Mouse (Mus musculus) mature B cell (primary cell): Measurements from ENCODE around the gene Ythdf1.

ENCODE experiments used
- in situ Hi-C: fragments of 300-500 bp; cut with MboI; formaldehyde crosslinking; loops from 2 replicates; pipeline ENCODE4 v1.14.3; 2019

Ythdf1 gene

DNA sequence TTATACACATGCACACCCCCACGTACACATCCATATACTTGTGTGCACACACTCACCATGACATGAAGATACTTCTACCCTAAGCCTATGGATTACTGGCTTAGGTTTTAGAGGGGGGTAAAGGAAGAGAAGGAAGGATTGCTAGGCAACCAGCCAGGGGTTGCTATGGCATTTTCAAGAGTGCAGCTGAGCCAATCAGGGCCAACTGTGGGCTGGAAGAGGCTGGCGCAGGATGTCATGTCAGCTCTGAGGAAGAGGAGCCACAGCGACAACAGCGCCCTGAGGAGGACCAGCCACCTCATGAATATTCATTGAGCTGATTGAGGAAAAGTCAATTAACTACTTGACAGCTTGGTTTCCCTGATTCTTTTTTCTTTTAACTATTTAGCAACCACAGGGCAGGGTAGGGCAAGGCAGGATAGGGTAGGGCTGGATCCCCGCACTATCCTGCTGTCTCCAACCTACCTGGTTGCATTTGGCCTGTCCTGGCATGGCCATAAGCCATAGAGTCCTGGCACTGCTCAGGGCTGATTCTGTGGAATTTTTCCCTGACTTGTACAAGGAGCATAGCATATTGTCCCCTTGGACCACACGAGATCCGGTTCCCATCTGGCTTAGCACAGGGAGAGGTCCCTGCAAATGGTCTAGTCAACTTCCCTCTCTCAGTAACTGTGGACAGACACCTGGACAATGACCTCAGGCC is 41.2 kb downstream of the Ythdf1 start:
- in situ Hi-C loops, result no loop called here

GRCm38 (mm10) chr2:180870006-180870405 is 50.7 kb downstream of the Ythdf1 start:
- in situ Hi-C loops, result no loop called here

DNA sequence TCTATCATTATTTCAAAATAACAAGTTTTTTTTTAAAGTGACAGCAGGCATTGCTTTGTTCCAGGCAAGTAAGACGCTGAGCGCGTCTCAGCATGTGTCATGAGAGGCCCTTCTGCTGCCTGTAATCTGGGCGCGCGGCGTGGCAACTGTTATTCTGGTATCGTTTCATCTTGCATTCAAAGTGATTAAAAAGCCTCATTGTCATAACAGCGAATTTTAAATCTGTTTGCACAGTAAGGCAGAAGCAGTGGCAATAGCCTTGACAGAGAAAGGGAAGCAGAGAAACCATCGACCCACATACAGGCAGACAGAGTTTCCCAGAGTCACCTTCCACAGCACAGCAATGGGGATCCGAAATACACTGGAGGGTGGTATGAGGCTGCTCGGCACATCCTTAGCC is 59.2 kb downstream of the Ythdf1 start:
- in situ Hi-C loops, result no loop called here

DNA sequence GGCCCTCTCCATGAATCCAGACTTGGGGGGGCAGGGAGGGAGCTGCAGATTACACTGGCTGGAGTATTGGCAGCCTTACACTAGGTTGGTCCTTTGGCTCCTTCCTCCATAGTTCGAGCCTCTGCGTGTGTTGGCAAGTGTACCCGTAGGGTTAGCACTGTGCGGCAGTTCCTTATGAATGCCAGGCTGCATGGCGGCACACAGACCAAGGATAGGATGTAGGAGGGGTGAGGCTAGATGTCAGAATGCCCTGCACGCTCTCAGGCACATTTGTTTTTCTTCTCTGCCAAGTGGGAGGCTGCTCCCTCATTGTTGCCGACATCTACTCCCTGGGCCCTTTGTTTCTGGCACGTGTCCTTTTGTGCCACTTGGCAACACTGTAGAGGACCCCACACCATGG is 63.6 kb downstream of the Ythdf1 start:
- in situ Hi-C loops, result no loop called here

DNA sequence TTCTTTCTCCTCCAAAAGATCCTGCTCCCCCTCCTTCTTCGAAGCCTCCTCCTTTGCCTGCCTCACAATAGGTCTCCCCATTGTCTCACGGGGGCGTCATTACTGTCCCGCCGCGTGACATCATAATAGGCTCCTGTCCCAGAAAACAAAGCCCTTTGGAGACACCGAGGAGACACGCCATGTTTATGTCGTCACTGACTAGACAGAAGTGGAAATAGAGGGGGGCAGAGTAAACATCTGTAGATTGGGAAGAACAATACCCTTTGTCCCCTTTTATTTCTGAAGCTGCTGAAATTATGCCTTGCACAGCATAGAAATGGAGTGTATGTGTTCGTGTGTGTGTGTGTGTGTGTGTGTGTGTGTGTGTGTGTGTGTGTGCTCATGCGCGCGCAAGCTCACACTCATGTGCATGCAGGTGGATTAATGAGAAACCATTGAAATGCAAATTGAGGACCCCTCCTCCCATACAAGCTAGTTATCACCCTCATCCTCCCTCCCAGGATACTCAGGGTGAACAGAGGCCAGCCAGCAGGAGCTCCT is 65.7 kb downstream of the Ythdf1 start:
- in situ Hi-C loops, result no loop called here
